Mouse (Mus musculus) CH12.LX (cell line): Measurements from ENCODE around the gene Fryl. TPM values are rescaled to one million over a fixed set of nuclear protein-coding genes. Genes with fewer than 3 reads are reported as not detected.
A peak's percentile ranks its signal among the peaks of the same experiment; 100 is the strongest.

Source experiments
- DNase-seq: peaks from one replicate; pipeline ENCODE4 v3.0.0-alpha.2; 2013; ENCODE audit errors: extremely low read depth
- H3K27ac ChIP-seq: 2 replicates; pipeline ENCODE4 v1.5.1; 2012; ENCODE audit warnings: low read depth, mild to moderate bottlenecking, control low read depth, moderate library complexity; ENCODE audit not compliant: insufficient read depth
- H3K27me3 ChIP-seq: replicated peaks from 2 replicates; pipeline ENCODE3; 2012; ENCODE audit warnings: inconsistent platforms
- H3K36me3 ChIP-seq, 2 experiments: replicated peaks in 1 of 2; 2 replicates each; pipeline versions ENCODE3 to v1.6.1; 2012; ENCODE audit warnings: inconsistent platforms in 1 of 2, low read length in 1 of 2, mild to moderate bottlenecking in 1 of 2, mixed read lengths in 1 of 2, moderate library complexity in 1 of 2; ENCODE audit not compliant: control insufficient read depth in 1 of 2, insufficient read depth in 1 of 2
- H3K4me1 ChIP-seq, 2 experiments: 2 replicates each; pipeline ENCODE4 v1.6.1; 2012; ENCODE audit warnings: inconsistent platforms in 1 of 2, moderate library complexity in 1 of 2; ENCODE audit not compliant: insufficient read depth in 2 of 2, control insufficient read depth in 1 of 2
- H3K4me2 ChIP-seq: 2 replicates; pipeline ENCODE4 v1.6.1; 2012; ENCODE audit warnings: low read depth, mild to moderate bottlenecking, control low read depth; ENCODE audit not compliant: poor library complexity, insufficient read depth, severe bottlenecking
- H3K4me3 ChIP-seq, 3 experiments: fragments of 150-350 bp in 1 of 3; sonication (generic) in 1 of 3; replicated peaks in 1 of 3; 2 replicates each; pipeline versions ENCODE3 to v1.5.1; 2011 to 2012; ENCODE audit warnings: low read depth in 2 of 3, low read length in 2 of 3, mild to moderate bottlenecking in 2 of 3, moderate library complexity in 2 of 3, control low read depth in 1 of 3, improper control_type of control experiment in 1 of 3, inconsistent platforms in 1 of 3, mixed read lengths in 1 of 3; ENCODE audit not compliant: poor library complexity in 1 of 3
- H3K79me2 ChIP-seq: replicated peaks from 2 replicates; pipeline ENCODE4 v1.6.1; 2012; ENCODE audit warnings: mild to moderate bottlenecking, moderate library complexity; ENCODE audit not compliant: control insufficient read depth, poor library complexity, insufficient read depth, severe bottlenecking; ENCODE audit errors: extremely low read depth
- H3K9ac ChIP-seq: 2 replicates; pipeline ENCODE4 v1.6.1; 2012; ENCODE audit warnings: low read depth, mild to moderate bottlenecking, control low read depth, moderate library complexity; ENCODE audit not compliant: insufficient read depth
- H3K9me3 ChIP-seq: replicated peaks from 2 replicates; pipeline ENCODE3; 2012; ENCODE audit warnings: low read length, inconsistent platforms, mixed read lengths
- BHLHE40 ChIP-seq: IDR thresholded peaks from 2 replicates; pipeline ENCODE4 v1.6.1; 2011; ENCODE audit warnings: mild to moderate bottlenecking, low read depth, low read length, improper control_type of control experiment
- CHD1 ChIP-seq: IDR thresholded peaks from 2 replicates; pipeline ENCODE4 v1.6.1; 2012; ENCODE audit warnings: low read depth, low read length, improper control_type of control experiment, inconsistent platforms
- CTCF ChIP-seq, 2 experiments: IDR thresholded peaks in 1 of 2; conservative IDR thresholded peaks in 1 of 2; 2 replicates each; pipeline ENCODE4 v1.5.1; 2011 to 2012; ENCODE audit warnings: low read depth in 2 of 2, low read length in 2 of 2, improper control_type of control experiment in 1 of 2, inconsistent platforms in 1 of 2, mild to moderate bottlenecking in 1 of 2, moderate library complexity in 1 of 2
- E2F4 ChIP-seq: IDR thresholded peaks from 2 replicates; pipeline ENCODE4 v1.6.1; 2011; ENCODE audit warnings: low read depth, low read length, improper control_type of control experiment; ENCODE audit not compliant: insufficient replicate concordance
- ELF1 ChIP-seq: IDR thresholded peaks from 2 replicates; pipeline ENCODE4 v1.6.1; 2014; ENCODE audit warnings: low read depth, mild to moderate bottlenecking, inconsistent platforms, low read length, improper control_type of control experiment
- EP300 ChIP-seq: IDR thresholded peaks from 2 replicates; pipeline ENCODE4 v1.6.1; 2011; ENCODE audit warnings: low read length, improper control_type of control experiment
- ETS1 ChIP-seq: conservative IDR thresholded peaks from 2 replicates; pipeline ENCODE4 v1.6.1; 2012; ENCODE audit warnings: low read depth, mild to moderate bottlenecking, inconsistent platforms, low read length, improper control_type of control experiment, moderate library complexity
- HCFC1 ChIP-seq: IDR thresholded peaks from 2 replicates; pipeline ENCODE4 v1.6.1; 2012; ENCODE audit warnings: low read depth, mild to moderate bottlenecking, inconsistent platforms, low read length, improper control_type of control experiment
- IRF4 ChIP-seq: IDR thresholded peaks from 2 replicates; pipeline ENCODE4 v1.6.1; 2014; ENCODE audit warnings: low read depth, mild to moderate bottlenecking, inconsistent platforms, low read length, improper control_type of control experiment
- JUN ChIP-seq: IDR thresholded peaks from 2 replicates; pipeline ENCODE4 v1.6.1; 2011; ENCODE audit warnings: low read depth, mild to moderate bottlenecking, low read length, improper control_type of control experiment, moderate library complexity; ENCODE audit not compliant: insufficient read depth
- JUND ChIP-seq: conservative IDR thresholded peaks from 2 replicates; pipeline ENCODE4 v1.6.1; 2011; ENCODE audit warnings: low read depth, low read length, improper control_type of control experiment
- KAT2A ChIP-seq: IDR thresholded peaks from 2 replicates; pipeline ENCODE4 v1.6.1; 2012; ENCODE audit warnings: low read length, improper control_type of control experiment, inconsistent platforms; ENCODE audit not compliant: insufficient replicate concordance
- MAFK ChIP-seq: IDR thresholded peaks from 2 replicates; pipeline ENCODE4 v1.6.1; 2011; ENCODE audit warnings: low read length, improper control_type of control experiment; ENCODE audit not compliant: insufficient replicate concordance
- MAX ChIP-seq: IDR thresholded peaks from 2 replicates; pipeline ENCODE4 v1.6.1; 2011; ENCODE audit warnings: low read length, improper control_type of control experiment
- MAZ ChIP-seq: IDR thresholded peaks from 2 replicates; pipeline ENCODE4 v1.6.1; 2012; ENCODE audit warnings: low read depth, mild to moderate bottlenecking, inconsistent platforms, low read length, improper control_type of control experiment, moderate library complexity
- MEF2A ChIP-seq: IDR thresholded peaks from 2 replicates; pipeline ENCODE4 v1.6.1; 2014; ENCODE audit warnings: low read depth, mild to moderate bottlenecking, inconsistent platforms, low read length, improper control_type of control experiment, borderline replicate concordance
- MXI1 ChIP-seq: IDR thresholded peaks from 2 replicates; pipeline ENCODE4 v1.6.1; 2011; ENCODE audit warnings: mild to moderate bottlenecking, low read depth, low read length, improper control_type of control experiment
- MYC ChIP-seq: IDR thresholded peaks from 2 replicates; pipeline ENCODE4 v1.6.1; 2011; ENCODE audit warnings: low read depth, mild to moderate bottlenecking, improper control_type of control experiment, low read length
- NELFE ChIP-seq: IDR thresholded peaks from 2 replicates; pipeline ENCODE4 v1.6.1; 2011; ENCODE audit warnings: low read depth, low read length, improper control_type of control experiment
- NRF1 ChIP-seq: IDR thresholded peaks from 2 replicates; pipeline ENCODE4 v1.6.1; 2014; ENCODE audit warnings: low read depth, mild to moderate bottlenecking, inconsistent platforms, low read length, improper control_type of control experiment, moderate library complexity
- PAX5 ChIP-seq: IDR thresholded peaks from 2 replicates; pipeline ENCODE4 v1.6.1; 2012; ENCODE audit warnings: low read length, inconsistent platforms, mixed read lengths
- POLR2A ChIP-seq: IDR thresholded peaks from 2 replicates; pipeline ENCODE4 v1.6.1; 2011; ENCODE audit warnings: low read depth, mild to moderate bottlenecking, improper control_type of control experiment, low read length
- POLR2AphosphoS2 ChIP-seq: IDR thresholded peaks from 2 replicates; pipeline ENCODE4 v1.6.1; 2011; ENCODE audit warnings: low read depth, low read length, improper control_type of control experiment
- RAD21 ChIP-seq: IDR thresholded peaks from 2 replicates; pipeline ENCODE4 v1.6.1; 2011; ENCODE audit warnings: low read depth, mild to moderate bottlenecking, low read length, improper control_type of control experiment, moderate library complexity
- RCOR1 ChIP-seq: conservative IDR thresholded peaks from 2 replicates; pipeline ENCODE4 v1.6.1; 2012; ENCODE audit warnings: low read depth, mild to moderate bottlenecking, inconsistent platforms, low read length, improper control_type of control experiment
- SIN3A ChIP-seq: IDR thresholded peaks from 2 replicates; pipeline ENCODE4 v1.6.1; 2012; ENCODE audit warnings: low read length, improper control_type of control experiment, inconsistent platforms
- SMC3 ChIP-seq: IDR thresholded peaks from 2 replicates; pipeline ENCODE4 v1.6.1; 2011; ENCODE audit warnings: low read depth, low read length, improper control_type of control experiment
- TBP ChIP-seq: conservative IDR thresholded peaks from 2 replicates; pipeline ENCODE4 v1.6.1; 2011; ENCODE audit warnings: low read depth, low read length, improper control_type of control experiment
- TCF12 ChIP-seq: IDR thresholded peaks from 2 replicates; pipeline ENCODE4 v1.6.1; 2014; ENCODE audit warnings: low read depth, mild to moderate bottlenecking, inconsistent platforms, low read length, improper control_type of control experiment
- UBTF ChIP-seq: IDR thresholded peaks from 2 replicates; pipeline ENCODE4 v1.6.1; 2012; ENCODE audit warnings: low read depth, mild to moderate bottlenecking, inconsistent platforms, low read length, improper control_type of control experiment, moderate library complexity
- USF1 ChIP-seq: IDR thresholded peaks from 2 replicates; pipeline ENCODE4 v1.6.1; 2014; ENCODE audit warnings: low read depth, mild to moderate bottlenecking, inconsistent platforms, low read length, improper control_type of control experiment
- ZC3H11A ChIP-seq: IDR thresholded peaks from 2 replicates; pipeline ENCODE4 v1.6.1; 2012; ENCODE audit warnings: low read depth, mild to moderate bottlenecking, inconsistent platforms, low read length, improper control_type of control experiment
- ZKSCAN1 ChIP-seq: IDR thresholded peaks from 2 replicates; pipeline ENCODE4 v1.6.1; 2012; ENCODE audit warnings: low read depth, inconsistent platforms, low read length, improper control_type of control experiment, borderline replicate concordance
- ZMIZ1 ChIP-seq: IDR thresholded peaks from 2 replicates; pipeline ENCODE4 v1.6.1; 2012; ENCODE audit warnings: low read depth, mild to moderate bottlenecking, inconsistent platforms, low read length, improper control_type of control experiment
- ZNF384 ChIP-seq: IDR thresholded peaks from 2 replicates; pipeline ENCODE4 v1.6.1; 2012; ENCODE audit warnings: low read depth, low read length, improper control_type of control experiment, inconsistent platforms
- dilution Hi-C: fragments of 300-500 bp; cut with MboI; formaldehyde crosslinking; loops from 2 replicates; pipeline ENCODE4 v1.14.3; 2020; ENCODE audit warnings: low sequenced_read_pairs; ENCODE audit not compliant: extremely low pct_unique_long_range_greater_than_20kb, extremely low pct_ligation_motif_present
- in situ Hi-C: fragments of 300-500 bp; cut with MboI; formaldehyde crosslinking; loops from 3 replicates; pipeline ENCODE4 v1.14.3; 2019; ENCODE audit warnings: low sequenced_read_pairs, low pct_ligation_motif_present, low pct_unique_long_range_greater_than_20kb, mixed read lengths
- polyA plus RNA-seq: library from polyadenylated mRNA; unstranded; fragments of >175 nt; gene quantifications from 2 replicates; pipeline ENCODE4 v1.2.1, GENCODE M21; 2012; ENCODE audit warnings: low read depth; ENCODE audit not compliant: insufficient read length
- total RNA-seq, 2 experiments: library from RNA; depleted of rRNA; stranded (reverse); fragments of 300-350 nt in 1 of 2; fragments of >200 nt in 1 of 2; gene quantifications; 2 replicates each; pipeline ENCODE4 v1.2.3; 2012 to 2014

Gene Fryl
- total and polyA plus RNA-seq, 3 experiments: 23.2 to 38.4 (median 31.3) TPM

DNA sequence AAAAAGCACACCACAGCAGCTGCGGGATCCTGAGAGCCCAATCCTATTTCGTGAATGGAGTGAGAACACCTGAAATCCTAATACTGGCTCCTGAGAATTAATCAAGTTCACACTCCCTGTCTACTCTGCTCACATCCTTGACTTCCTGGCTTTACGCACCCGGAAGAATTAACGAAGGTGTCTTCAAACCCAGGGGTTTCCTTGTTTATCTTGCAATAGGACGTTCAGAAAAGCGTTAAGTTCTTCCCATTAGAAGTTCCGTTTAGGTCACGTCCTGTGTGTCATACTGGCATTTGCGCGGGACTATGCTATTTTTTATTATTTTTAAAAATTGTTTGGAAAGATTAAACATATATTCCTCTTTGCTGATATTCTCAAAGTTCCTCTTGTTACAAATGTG is 677 bp upstream of the Fryl start:
- Histone ChIP-seq H3K4me3 (peak overlapping the region; percentile 59 to 72 (median 65)), H3K27me3 (no peaks in the 10 kb centered on the region), H3K9me3 (no peaks in the 10 kb centered on the region), H3K79me2 (peaks cover 34% of the 10 kb centered on the region), H3K4me1 (peaks cover 5 to 30% of the 10 kb centered on the region in 2 experiments; a peak in 3 of 4 replicates), H3K4me2 (peak overlapping the region; percentile 91)
- dilution Hi-C loops: no loop called here
- no peak for DNase-seq
- TF ChIP-seq JUND (no peak), ZNF384 (no peak), BHLHE40 (no peak), MAFK (no peak), SIN3A (no peak), ETS1 (no peak), MAZ (peak; percentile 55; the same call in 1 of the 2 replicates), ELF1 (peak; percentile 72), USF1 (no peak), RAD21 (no peak), MXI1 (peak; percentile 30; the same call in 1 of the 2 replicates), ZKSCAN1 (no peak), RCOR1 (no peak), NRF1 (no peak), UBTF (no peak), JUN (no peak), TBP (no peak), ZC3H11A (no peak), MEF2A (0 out of 2 replicates have a peak, but pooled peaks have one; percentile 40), NELFE (no peak; the same call in none of the 2 replicates), EP300 (no peak), E2F4 (no peak; the same call in 1 of the 2 replicates), CHD1 (peak; percentile 75), TCF12 (peak; percentile 22; the same call in 1 of the 2 replicates), KAT2A (no peak), ZMIZ1 (no peak), PAX5 (no peak), POLR2AphosphoS2 (peak; percentile 16; the same call in 1 of the 2 replicates), POLR2A (no peak), MAX (no peak), IRF4 (no peak; the same call in 1 of the 2 replicates), CTCF (conservative IDR thresholded peaks at IDR 0.05 in 1 of 2, IDR thresholded peaks at IDR 0.05 in 1 of 2; ENCODE audit: low read depth in 2 of 2, low read length in 2 of 2) (no peak), MYC (no peak), SMC3 (no peak), HCFC1 (no peak; the same call in 1 of the 2 replicates)
- TF ChIP-seq, all 38 proteins: peak for 7
- peaks cover 0 to under 1% of the 10 kb centered on the region in 2 experiments for H3K36me3 ChIP-seq
- in situ Hi-C loops: loop anchor here (10.0 kb wide), 1 partner anchor 52 kb away; no protein-coding TSS in a partner anchor
- no peak overlapping the region; the same call in 1 of the 2 replicates for H3K27ac ChIP-seq
- H3K9ac ChIP-seq: peak overlapping the region; percentile 91
